Mouse (Mus musculus) G1E-ER4 (cell line): ENCODE results near the gene B3gnt8. TPM values are rescaled to one million over a fixed set of nuclear protein-coding genes. Genes with fewer than 3 reads are reported as not detected.

Experiments
- GATA1 ChIP-seq: IDR thresholded peaks from one replicate; pipeline ENCODE4 v1.8.0; 2012; ENCODE audit warnings: low read length, inconsistent platforms
- polyA plus RNA-seq: library from polyadenylated mRNA; stranded (reverse); fragments of >175 nt; gene quantifications from 2 replicates; pipeline ENCODE4 v1.2.3, GENCODE M21; 2012

Gene B3gnt8
- 0.44 and 0.50 TPM in 2 replicates for polyA plus RNA-seq

DNA sequence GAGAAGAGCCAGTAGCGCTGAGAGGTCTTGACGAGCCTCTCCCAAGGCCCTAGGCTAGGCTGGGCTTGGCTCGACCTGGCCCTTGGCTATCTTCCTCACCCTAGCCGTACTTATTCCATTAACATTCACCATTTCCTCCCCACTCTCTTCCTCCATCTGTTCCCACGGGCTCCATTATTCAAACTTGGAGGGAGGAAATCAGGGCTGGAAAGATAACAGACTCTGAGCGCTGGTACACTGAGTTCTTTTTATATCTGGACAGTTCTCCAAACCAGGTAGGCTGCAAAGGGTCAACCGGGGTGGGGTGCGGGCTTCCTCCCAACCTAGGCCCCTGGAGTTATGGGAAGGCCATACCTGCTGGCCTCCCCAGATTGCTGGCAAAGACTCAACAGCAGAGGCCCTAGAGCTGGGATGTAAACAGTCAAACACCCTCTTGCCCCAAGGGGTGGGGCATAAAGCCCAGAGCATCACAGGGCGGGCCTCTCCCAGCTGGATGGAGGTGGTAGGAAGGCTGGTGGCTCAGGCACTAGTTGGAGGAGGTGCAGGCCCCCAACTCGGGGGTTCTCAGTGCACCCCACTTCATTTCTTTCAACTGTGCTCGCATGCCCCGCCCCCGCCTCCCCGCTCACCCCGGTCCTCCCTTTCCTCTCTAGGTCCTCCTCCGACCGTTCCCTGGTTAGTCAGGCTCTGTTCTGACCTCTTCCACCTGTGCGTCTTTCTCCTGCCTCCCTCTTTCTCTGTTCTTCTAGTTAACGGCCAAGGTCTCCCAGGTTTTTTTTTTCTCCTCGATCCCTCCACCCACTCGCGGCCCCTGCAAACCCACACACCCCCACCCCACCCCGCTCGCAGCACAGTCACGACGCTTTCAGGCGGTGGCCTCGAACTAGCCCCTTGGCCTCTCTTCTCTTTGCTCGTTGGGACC lies at the start of gene B3gnt8:
TSS of gene B3gnt8 (plus strand) at position 146 of the 922 bp plus-strand sequence.
- TF ChIP-seq GATA1: no peak

GRCm38 (mm10) chr7:25579441-25579840 lies 47.0 kb upstream of the B3gnt8 start:
- TF ChIP-seq GATA1: no peak

GRCm38 (mm10) chr7:25582301-25582810 lies 44.1 kb upstream of the B3gnt8 start:
- TF ChIP-seq GATA1: no peak

DNA sequence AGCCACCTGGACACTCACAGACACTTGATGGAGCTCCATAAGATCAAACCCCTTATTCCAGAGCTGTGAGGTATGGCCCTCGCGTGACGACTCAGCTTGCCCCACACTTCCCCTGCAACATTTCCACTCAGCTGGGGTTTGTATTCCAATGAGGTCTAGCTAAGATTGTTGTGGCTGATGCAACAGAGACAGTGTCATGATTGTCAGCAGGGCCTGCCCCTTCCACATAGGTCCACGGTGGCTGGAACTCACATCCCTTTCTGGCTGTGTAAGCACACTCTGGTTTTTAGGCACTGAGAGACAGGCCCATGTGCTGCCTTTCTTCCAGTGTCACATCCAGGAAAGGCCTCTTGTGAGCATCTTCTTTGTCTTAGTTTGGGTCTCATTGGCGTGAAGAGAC lies 41.8 kb upstream of the B3gnt8 start:
- no peak for TF ChIP-seq GATA1

- TF ChIP-seq GATA1: no peak
These were observed 40.9 kb upstream of the B3gnt8 start for GRCm38 (mm10) chr7:25585351-25586204.

DNA sequence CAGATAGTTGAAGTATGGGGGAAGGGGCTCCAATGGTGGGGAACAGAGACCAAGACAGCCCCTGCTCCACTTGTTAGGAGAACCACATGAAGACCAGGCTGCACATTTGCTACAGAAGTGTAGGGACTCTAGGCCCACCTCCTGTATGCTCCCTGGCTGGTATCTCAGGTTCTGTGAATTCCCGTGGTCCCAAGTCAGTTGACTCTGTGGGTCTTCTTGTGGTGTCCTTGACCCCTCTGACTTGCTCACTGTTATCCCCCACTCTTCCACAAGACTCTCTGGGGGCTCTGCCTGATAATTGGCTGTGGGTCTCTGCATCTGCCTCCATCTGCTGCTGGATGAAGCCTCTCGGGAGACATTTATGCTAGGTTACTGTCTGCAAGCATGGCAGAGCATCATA lies 35.2 kb upstream of the B3gnt8 start:
- no peak for TF ChIP-seq GATA1

- TF ChIP-seq GATA1: no peak
These were observed 32.6 kb upstream of the B3gnt8 start for GRCm38 (mm10) chr7:25593859-25594258.

- TF ChIP-seq GATA1: no peak
These were observed 26.8 kb upstream of the B3gnt8 start for GRCm38 (mm10) chr7:25599663-25600062.

GRCm38 (mm10) chr7:25600666-25601065 lies 25.8 kb upstream of the B3gnt8 start:
- no peak for TF ChIP-seq GATA1

DNA sequence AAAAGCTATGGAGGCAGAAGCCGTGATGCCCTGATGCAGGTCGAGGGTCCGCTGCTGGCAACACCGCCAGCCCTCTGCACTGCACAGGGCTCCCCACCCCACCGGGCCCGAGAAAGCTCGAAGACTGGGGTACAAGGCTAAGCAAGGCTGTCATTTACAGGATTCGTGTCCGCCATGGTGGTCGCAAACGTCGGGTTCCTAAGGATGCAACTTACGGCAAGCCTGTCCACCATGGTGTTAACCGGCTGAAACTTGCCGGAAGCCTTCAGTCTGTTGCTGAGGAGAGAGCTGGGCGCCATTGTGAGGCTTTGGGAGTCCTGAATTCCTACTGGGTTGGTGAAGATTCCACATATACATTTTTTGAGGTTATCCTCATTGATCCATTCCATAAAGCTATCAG lies 25.1 kb upstream of the B3gnt8 start:
- TF ChIP-seq GATA1: no peak

DNA sequence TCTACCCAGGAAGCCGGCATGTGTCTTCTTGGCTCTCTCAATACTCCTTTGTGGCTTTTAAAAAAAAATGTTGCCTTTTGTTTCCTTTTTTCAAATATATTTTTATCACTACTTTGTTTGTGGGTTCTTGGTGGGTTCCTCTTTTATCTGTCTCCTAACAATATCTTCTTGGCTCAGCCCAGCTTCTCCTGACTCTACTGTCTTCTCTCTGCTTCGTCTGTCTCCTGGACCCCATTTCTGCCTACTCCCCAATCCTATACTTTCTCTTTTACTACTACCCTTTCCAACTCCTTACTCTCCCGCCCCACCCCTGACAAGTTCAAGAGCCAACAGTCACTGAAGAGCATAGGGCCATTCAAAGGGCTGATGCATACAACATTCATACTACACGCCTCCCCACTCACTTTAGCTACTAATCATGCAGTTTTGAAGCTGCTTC lies 19.8 kb upstream of the B3gnt8 start:
- TF ChIP-seq GATA1: no peak

- TF ChIP-seq GATA1: no peak
These were observed 19.3 kb upstream of the B3gnt8 start for GRCm38 (mm10) chr7:25607196-25607595.

DNA sequence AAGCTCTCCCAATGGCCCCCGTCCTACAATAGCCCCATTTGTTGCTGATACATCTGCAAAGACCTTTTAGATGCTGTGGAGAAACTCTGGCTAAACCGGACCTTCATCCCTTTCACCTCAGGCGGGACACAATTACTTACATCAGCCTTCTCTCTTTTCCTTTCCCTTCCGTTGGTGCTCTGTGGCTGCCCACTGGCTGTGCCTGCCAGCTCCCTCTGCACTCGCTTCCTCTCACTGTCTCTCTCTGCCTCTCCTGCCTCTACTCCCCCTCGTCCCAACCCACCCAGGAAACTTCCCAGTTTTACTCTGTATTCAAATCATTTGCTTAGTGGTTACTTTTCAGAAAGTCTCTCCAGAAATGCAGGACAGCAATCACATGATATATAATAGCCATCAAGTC lies 16.4 kb upstream of the B3gnt8 start:
- TF ChIP-seq GATA1: no peak

DNA sequence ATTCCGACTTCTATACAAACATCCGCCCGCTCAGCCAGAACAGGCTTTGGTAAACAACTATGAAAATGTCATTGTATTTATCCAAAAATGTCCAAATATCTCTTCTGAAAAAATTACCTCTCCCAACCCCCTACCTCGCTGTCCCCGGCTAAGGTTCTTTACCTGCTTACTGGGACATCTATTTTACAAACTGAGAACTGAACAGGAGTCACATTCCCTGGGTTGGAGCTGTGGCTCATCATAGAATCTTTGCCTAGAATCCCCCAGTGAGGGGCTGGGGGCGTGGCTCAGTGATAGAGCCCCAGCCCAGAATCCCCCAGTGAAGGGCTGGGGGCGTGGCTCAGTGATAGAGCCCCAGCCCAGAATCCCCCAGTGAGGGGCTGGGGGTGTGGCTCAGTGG lies 15.0 kb upstream of the B3gnt8 start:
- TF ChIP-seq GATA1: no peak

DNA sequence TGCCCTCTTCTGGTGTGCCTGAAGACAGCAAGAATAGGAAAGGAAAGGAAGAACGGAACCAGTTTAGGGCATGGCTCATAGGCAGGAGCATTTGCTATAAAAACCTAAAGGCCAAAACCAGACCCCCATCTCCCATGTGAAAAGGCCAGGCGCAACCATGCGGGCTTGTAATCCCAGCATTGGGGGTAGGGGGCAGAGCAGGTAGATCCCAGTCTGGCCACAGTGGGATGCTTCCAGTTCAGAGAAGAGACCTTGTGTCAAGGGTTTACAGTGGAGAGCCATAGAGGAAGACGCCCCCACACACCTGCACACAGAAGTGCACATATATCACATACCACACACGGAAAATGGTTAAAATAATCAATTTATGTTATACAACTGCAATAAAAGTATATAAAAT lies 12.4 kb upstream of the B3gnt8 start:
- TF ChIP-seq GATA1: no peak
